Mouse (Mus musculus): ENCODE measurements around the gene Nanos3.

- no peak for TF ChIP-seq CTCF (IDR thresholded peaks at IDR 0.05; ENCODE audit: borderline replicate concordance, insufficient read depth, low read depth, low read length)
- no peak for TF ChIP-seq POLR2A (IDR thresholded peaks at IDR 0.05; ENCODE audit: borderline replicate concordance, insufficient read depth, low read length)
Measured at GRCm38 (mm10) chr8:84192555-84192954, 7.5 kb upstream of the Nanos3 start.
